Mouse (Mus musculus) neural tube, embryonic 12.5 days (tissue): ENCODE measurements around the gene Oas1h. TPM values are rescaled to one million over a fixed set of nuclear protein-coding genes. Genes with fewer than 3 reads are reported as not detected.
"Not testable (repeated sequence)": the region's sequence is repeated elsewhere in the genome, so short reads cannot be mapped to it uniquely, and the experiment has no call there.

ENCODE experiments used
- ATAC-seq: fragments of 200-750 bp; cut with Nextera tagmentation; 2 replicates; pipeline ENCODE4 v1.8.0; 2017; ENCODE audit warnings: low read depth, mild to moderate bottlenecking, moderate TSS enrichment, moderate library complexity; ENCODE audit not compliant: low FRiP score
- H3K27ac ChIP-seq: fragments of 300-500 bp; sonication (generic); 2 replicates; pipeline ENCODE4 v1.5.1; 2016
- H3K27me3 ChIP-seq: fragments of 300-500 bp; sonication (generic); replicated peaks from 2 replicates; pipeline ENCODE4 v1.6.1; 2016; ENCODE audit warnings: mild to moderate bottlenecking
- H3K36me3 ChIP-seq: fragments of 300-500 bp; sonication (generic); 2 replicates; pipeline ENCODE4 v1.6.1; 2016; ENCODE audit warnings: mild to moderate bottlenecking
- H3K4me1 ChIP-seq: fragments of 300-500 bp; sonication (generic); 2 replicates; pipeline ENCODE4 v1.6.1; 2016
- H3K4me2 ChIP-seq: fragments of 300-500 bp; sonication (generic); replicated peaks from 2 replicates; pipeline ENCODE4 v1.6.1; 2016; ENCODE audit warnings: mild to moderate bottlenecking
- H3K4me3 ChIP-seq: fragments of 300-500 bp; sonication (generic); 2 replicates; pipeline ENCODE4 v1.5.1; 2016
- H3K9ac ChIP-seq: fragments of 300-500 bp; sonication (generic); 2 replicates; pipeline ENCODE4 v1.6.1; 2016; ENCODE audit warnings: mild to moderate bottlenecking
- H3K9me3 ChIP-seq: fragments of 300-500 bp; sonication (generic); 2 replicates; pipeline ENCODE4 v1.6.1; 2016; ENCODE audit warnings: mild to moderate bottlenecking
- WGBS: fragments of 180-500 bp; shearing (Covaris S2); methylation state at CpG from one replicate; pipeline ENCODE4 v1.1.7; 2016; 5-methylcytosine and 5-hydroxymethylcytosine counted together
- polyA plus RNA-seq: library from polyadenylated mRNA; unstranded; fragments of >200 nt; fragmentation: Nextera tagmentation; extraction: Ambion mirVana; gene quantifications from 2 replicates; pipeline ENCODE4 v1.2.1, GENCODE M21; 2016

The Oas1h gene
- polyA plus RNA-seq, 1 experiment from 2014 or later, result not detected

- Histone ChIP-seq H3K27me3 (no peaks in the 10 kb centered on the region), H3K4me1 (no peaks in the 10 kb centered on the region), H3K4me2 (no peak overlapping the region), H3K9ac (no peak overlapping the region), H3K36me3 (no peaks in the 10 kb centered on the region), H3K9me3 (peaks cover 3% of the 10 kb centered on the region), H3K27ac (no peak overlapping the region), H3K4me3 (no peak overlapping the region)
- WGBS, result 85% methylated on average over 2 of the region's 2 CpGs
- no peak for ATAC-seq
Observed at GRCm38 (mm10) chr5:120859241-120859640, 2.0 kb upstream of the Oas1h start.

GRCm38 (mm10) chr5:120865336-120865860 lies 4.2 kb downstream of the Oas1h start:
- no peaks in the 10 kb centered on the region for H3K36me3 ChIP-seq
- no peaks in the 10 kb centered on the region for H3K9me3 ChIP-seq
- H3K27me3 ChIP-seq, result no peaks in the 10 kb centered on the region
- no peak overlapping the region for H3K27ac ChIP-seq
- H3K9ac ChIP-seq, result no peak overlapping the region
- no peaks in the 10 kb centered on the region for H3K4me1 ChIP-seq
- H3K4me3 ChIP-seq, result no peak overlapping the region
- H3K4me2 ChIP-seq, result no peak overlapping the region
- ATAC-seq, result no peak
- WGBS, result 67% methylated on average over 3 of the region's 3 CpGs

- no peaks in the 10 kb centered on the region for H3K9me3 ChIP-seq
- H3K36me3 ChIP-seq, result no peaks in the 10 kb centered on the region
- H3K4me2 ChIP-seq, result no peak overlapping the region
- no peaks in the 10 kb centered on the region for H3K4me1 ChIP-seq
- no peak overlapping the region for H3K4me3 ChIP-seq
- H3K27ac ChIP-seq, result no peak overlapping the region
- WGBS, result 79% methylated on average over 7 of the region's 7 CpGs
- H3K9ac ChIP-seq, result no peak overlapping the region
- no peak for ATAC-seq
- no peaks in the 10 kb centered on the region for H3K27me3 ChIP-seq
Observed at GRCm38 (mm10) chr5:120869436-120870015, 8.3 kb downstream of the Oas1h start.

- WGBS, result 58% methylated on average over 3 of the region's 3 CpGs
- no peaks in the 10 kb centered on the region for H3K9me3 ChIP-seq
- ATAC-seq, result no peak
- H3K27ac ChIP-seq, result no peak overlapping the region
- H3K4me2 ChIP-seq, result no peak overlapping the region
- H3K36me3 ChIP-seq, result no peaks in the 10 kb centered on the region
- no peak overlapping the region for H3K9ac ChIP-seq
- H3K4me1 ChIP-seq, result no peaks in the 10 kb centered on the region
- no peaks in the 10 kb centered on the region for H3K27me3 ChIP-seq
- H3K4me3 ChIP-seq, result no peak overlapping the region
Observed at GRCm38 (mm10) chr5:120870081-120870480, 8.9 kb downstream of the Oas1h start.

GRCm38 (mm10) chr5:120870782-120871181 lies 9.6 kb downstream of the Oas1h start:
- H3K9me3 ChIP-seq, result no peaks in the 10 kb centered on the region
- no peaks in the 10 kb centered on the region for H3K4me1 ChIP-seq
- no peak overlapping the region for H3K9ac ChIP-seq
- no peak overlapping the region for H3K4me3 ChIP-seq
- H3K4me2 ChIP-seq, result no peak overlapping the region
- no peaks in the 10 kb centered on the region for H3K27me3 ChIP-seq
- no peaks in the 10 kb centered on the region for H3K36me3 ChIP-seq
- WGBS, result 80% methylated on average over 7 of the region's 7 CpGs
- no peak overlapping the region for H3K27ac ChIP-seq
- ATAC-seq, result no peak

- WGBS, result 41% methylated on average over 2 of the region's 2 CpGs
- ATAC-seq, result no peak
- Histone ChIP-seq H3K4me3 (no peak overlapping the region), H3K27me3 (no peaks in the 10 kb centered on the region), H3K4me2 (no peak overlapping the region), H3K9me3 (no peaks in the 10 kb centered on the region), H3K9ac (no peak overlapping the region), H3K4me1 (no peaks in the 10 kb centered on the region), H3K27ac (no peak overlapping the region), H3K36me3 (no peaks in the 10 kb centered on the region)
Observed at GRCm38 (mm10) chr5:120871469-120871868, 10.2 kb downstream of the Oas1h start.

- not testable (repeated sequence) for H3K27me3 ChIP-seq, H3K4me1 ChIP-seq, H3K36me3 ChIP-seq, H3K4me2 ChIP-seq, H3K9ac ChIP-seq, H3K4me3 ChIP-seq, ATAC-seq, H3K27ac ChIP-seq, H3K9me3 ChIP-seq
- 75% methylated on average over 2 of the region's 3 CpGs for WGBS
Observed at GRCm38 (mm10) chr5:120876839-120877238, 15.6 kb downstream of the Oas1h start.

GRCm38 (mm10) chr5:120877407-120877806 lies 16.2 kb downstream of the Oas1h start:
- WGBS, result 74% methylated on average over 2 of the region's 2 CpGs
- H3K9ac ChIP-seq, H3K4me2 ChIP-seq, H3K27me3 ChIP-seq, H3K4me1 ChIP-seq, H3K4me3 ChIP-seq, ATAC-seq, H3K9me3 ChIP-seq, H3K27ac ChIP-seq, H3K36me3 ChIP-seq: not testable (repeated sequence)

GRCm38 (mm10) chr5:120878803-120879202 lies 17.6 kb downstream of the Oas1h start:
- H3K27ac ChIP-seq, H3K36me3 ChIP-seq, H3K9ac ChIP-seq, H3K9me3 ChIP-seq, ATAC-seq, H3K4me1 ChIP-seq, H3K27me3 ChIP-seq, H3K4me3 ChIP-seq, H3K4me2 ChIP-seq: not testable (repeated sequence)
- WGBS, result 70% methylated on average over 2 of the region's 2 CpGs

- not testable (repeated sequence) for ATAC-seq, H3K4me1 ChIP-seq, H3K27me3 ChIP-seq, H3K4me3 ChIP-seq, H3K27ac ChIP-seq, H3K9me3 ChIP-seq, H3K9ac ChIP-seq, H3K4me2 ChIP-seq, H3K36me3 ChIP-seq
- 93% methylated on average over 6 of the region's 6 CpGs for WGBS
Observed at GRCm38 (mm10) chr5:120881681-120882080, 20.5 kb downstream of the Oas1h start.

- H3K4me3 ChIP-seq, H3K9ac ChIP-seq, H3K27me3 ChIP-seq, H3K4me1 ChIP-seq, H3K27ac ChIP-seq, ATAC-seq, H3K4me2 ChIP-seq, H3K9me3 ChIP-seq, H3K36me3 ChIP-seq: not testable (repeated sequence)
- 25% methylated on average over 6 of the region's 9 CpGs for WGBS
Observed at GRCm38 (mm10) chr5:120887413-120887812, 26.2 kb downstream of the Oas1h start, which contains the start of gene Oas1g. TSS of gene Oas1g (minus strand) at chr5:120887613.

- no peak for ATAC-seq
- Histone ChIP-seq H3K9ac (no peak overlapping the region), H3K27ac (no peak overlapping the region), H3K9me3 (no peaks in the 10 kb centered on the region), H3K4me1 (no peaks in the 10 kb centered on the region), H3K4me3 (no peak overlapping the region), H3K27me3 (no peaks in the 10 kb centered on the region), H3K36me3 (no peaks in the 10 kb centered on the region), H3K4me2 (no peak overlapping the region)
- 59% methylated on average over 6 of the region's 6 CpGs for WGBS
Observed at GRCm38 (mm10) chr5:120887831-120888230, 26.6 kb downstream of the Oas1h start.

GRCm38 (mm10) chr5:120888294-120888815 lies 27.1 kb downstream of the Oas1h start:
- WGBS, result 37% methylated on average over 4 of the region's 4 CpGs
- H3K4me1 ChIP-seq, H3K4me3 ChIP-seq, H3K9me3 ChIP-seq, H3K27me3 ChIP-seq, H3K36me3 ChIP-seq, H3K9ac ChIP-seq, H3K27ac ChIP-seq, ATAC-seq, H3K4me2 ChIP-seq: not testable (repeated sequence)
